Mouse (Mus musculus): ENCODE results near the gene Heg1. TPM values are rescaled to one million over a fixed set of nuclear protein-coding genes. Genes with fewer than 3 reads are reported as not detected.

The Heg1 gene
- total RNA-seq, 1 experiment from 2014 or later: 87.2 TPM

DNA sequence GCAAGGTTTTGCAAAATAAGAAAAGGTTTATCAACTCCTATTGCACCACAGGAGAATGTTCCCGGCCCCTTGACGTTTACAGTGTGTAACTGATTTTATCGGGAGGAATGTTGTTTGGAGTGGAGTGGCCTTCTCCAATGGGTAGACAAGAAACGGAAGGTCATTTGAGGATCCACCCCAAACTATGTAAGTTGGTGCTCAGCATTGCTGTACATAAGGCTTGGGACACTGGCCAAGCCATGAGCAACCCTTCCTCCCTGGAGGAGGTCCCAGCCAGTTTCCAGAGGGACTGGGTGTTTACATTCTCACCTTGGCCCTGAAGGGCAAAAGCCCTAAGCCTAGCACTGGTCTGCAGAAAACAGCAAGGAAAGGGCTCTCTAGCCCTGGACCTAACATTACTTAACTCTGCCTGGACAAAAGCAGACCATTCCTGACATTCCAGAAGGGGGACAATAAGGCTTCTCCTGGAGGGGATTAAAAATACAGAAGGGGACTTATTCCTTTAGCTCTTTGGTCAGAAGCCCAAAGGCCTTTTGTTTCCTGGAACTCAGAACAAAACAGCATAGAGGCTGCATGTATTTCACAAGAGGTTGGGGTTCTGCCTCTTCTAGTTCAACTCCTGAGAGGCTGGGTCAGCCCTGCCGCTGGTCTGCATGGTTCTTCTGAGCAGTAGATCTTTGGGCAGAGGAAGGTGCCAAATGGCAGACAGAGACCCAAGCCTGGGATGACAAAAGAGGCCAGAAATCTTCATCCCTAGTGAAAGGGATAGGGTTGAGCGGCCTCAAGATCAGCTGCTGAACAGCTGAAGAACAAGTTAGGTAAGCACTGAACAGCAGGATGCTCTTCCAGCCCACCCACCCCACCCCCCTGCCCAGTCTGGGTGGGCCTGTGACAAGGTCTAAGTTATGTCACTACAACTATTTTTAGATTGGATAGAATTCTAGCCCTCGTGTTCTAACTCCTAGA lies 7.5 kb upstream of the Heg1 start:
- DNase-seq: peak; percentile 56

DNA sequence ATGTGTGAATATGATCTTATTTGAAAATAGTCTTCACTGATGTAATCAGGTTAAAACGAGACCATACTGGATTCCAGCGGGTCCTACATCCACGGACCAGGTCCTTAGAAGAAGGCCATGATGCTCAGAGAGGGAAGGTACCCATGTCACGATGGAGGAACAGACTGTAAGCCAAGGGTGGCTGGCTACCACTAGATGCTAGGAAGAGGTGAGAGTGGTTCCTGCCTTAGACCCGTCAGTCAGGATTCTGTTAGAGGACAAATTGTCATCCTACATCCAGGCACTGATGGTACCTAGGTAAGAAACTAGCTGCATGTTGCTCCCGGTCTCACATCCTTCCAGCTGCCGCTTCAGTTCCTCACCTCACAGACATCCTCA lies 6.9 kb upstream of the Heg1 start:
- no peak for DNase-seq

GRCm38 (mm10) chr16:33677901-33678300 lies 6.3 kb upstream of the Heg1 start:
- DNase-seq: peak; percentile 73

- no peak for DNase-seq
Observed at GRCm38 (mm10) chr16:33680271-33680670, 3.9 kb upstream of the Heg1 start.

DNA sequence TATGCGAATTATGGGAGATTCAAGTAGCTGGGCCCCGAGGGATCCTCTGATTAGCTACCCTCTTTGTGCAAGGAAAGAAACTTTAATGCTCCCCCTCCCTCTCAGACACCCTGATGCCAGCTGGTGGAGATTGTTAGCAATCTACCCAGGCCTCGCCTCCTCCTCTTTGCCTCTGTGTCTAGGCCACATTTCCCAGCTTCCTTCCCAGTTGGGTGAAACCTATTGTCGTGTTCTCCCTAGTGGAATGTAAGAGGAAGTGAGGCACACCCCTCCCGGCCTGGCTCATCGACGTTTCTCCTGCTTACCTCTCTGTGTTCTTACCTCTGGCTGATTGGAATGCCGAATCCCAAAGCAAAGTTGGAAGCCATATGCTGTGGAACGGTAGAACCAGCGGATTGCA lies 3.4 kb upstream of the Heg1 start:
- DNase-seq: peak; percentile 25

GRCm38 (mm10) chr16:33681661-33682060 lies 2.5 kb upstream of the Heg1 start:
- no peak for DNase-seq

- no peak for DNase-seq
Observed at GRCm38 (mm10) chr16:33682651-33683050, 1.5 kb upstream of the Heg1 start.

DNA sequence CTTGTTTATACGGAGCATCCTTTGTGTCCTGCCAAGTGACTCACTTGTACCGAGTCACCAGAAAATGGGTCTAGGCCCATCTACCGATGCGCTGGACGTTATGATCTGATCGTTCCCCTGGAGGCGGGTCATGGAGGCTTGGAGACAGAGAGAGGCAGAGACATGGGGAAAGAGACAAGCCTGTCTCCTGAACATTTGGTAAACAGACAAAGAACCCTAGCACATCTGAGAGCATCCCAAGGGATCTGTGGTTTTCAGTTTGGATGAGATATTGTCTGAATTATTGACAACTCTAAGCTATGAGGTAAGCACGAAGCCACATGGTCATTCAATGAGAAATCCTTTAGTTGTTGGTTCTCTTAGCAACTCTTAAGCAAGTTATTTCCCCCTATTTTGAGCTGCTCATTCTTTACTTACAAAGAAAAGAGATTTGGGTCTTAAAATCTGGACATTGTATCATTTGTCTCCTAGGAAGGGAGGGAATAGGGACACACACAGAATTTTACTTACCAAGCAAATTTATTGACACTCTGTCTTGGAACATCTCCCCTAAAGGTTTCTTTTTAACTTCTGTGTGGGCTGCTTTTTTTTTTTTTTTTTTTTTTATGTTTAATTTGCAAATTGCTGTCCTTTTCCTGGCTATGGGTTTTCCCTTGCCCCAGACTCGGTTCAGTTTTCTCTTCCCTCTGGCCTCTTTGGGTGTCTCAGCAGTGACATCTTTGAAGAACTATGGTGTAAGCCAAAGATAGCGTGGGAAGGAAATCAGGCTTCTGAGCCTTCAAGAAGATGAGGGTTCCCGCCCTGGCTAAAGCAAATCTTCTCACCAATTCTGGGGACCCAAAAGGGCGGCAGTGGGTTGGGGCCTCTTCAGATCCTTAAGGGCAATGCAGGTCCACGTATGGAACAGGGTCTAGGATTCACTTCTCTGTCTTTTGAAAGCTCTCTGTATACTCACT lies 686 bp upstream of the Heg1 start:
- DNase-seq: no peak

GRCm38 (mm10) chr16:33684703-33685701 lies 832 bp downstream of the Heg1 start:
- peak; percentile 38 for DNase-seq

- no peak for DNase-seq
Observed at GRCm38 (mm10) chr16:33686056-33686455, 1.9 kb downstream of the Heg1 start.

- no peak for DNase-seq
Observed at GRCm38 (mm10) chr16:33687724-33688123, 3.6 kb downstream of the Heg1 start.

- DNase-seq: no peak
Observed at GRCm38 (mm10) chr16:33690975-33691747, 7.0 kb downstream of the Heg1 start.

DNA sequence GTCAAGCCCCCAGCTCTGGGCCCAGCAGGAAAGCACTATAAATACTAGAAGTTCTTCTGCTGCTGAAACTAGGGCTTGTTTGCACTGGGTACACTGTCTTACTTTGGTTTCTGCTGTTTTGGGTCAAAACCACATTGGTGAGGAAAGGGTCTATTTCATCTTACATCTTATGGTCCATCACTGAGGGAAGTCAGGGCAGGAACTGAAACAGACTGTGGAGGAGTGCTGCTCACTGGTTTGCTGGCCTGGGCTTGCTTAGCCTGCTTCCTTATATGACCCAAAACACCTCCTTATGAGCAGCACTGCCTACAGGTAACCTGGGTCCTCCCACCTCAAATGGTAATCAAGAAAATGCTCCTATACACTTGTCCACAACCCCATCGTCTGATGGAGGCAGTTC lies 9.4 kb downstream of the Heg1 start:
- DNase-seq: no peak

GRCm38 (mm10) chr16:33696811-33697575 lies 12.8 kb downstream of the Heg1 start:
- DNase-seq: peak; percentile 72

DNA sequence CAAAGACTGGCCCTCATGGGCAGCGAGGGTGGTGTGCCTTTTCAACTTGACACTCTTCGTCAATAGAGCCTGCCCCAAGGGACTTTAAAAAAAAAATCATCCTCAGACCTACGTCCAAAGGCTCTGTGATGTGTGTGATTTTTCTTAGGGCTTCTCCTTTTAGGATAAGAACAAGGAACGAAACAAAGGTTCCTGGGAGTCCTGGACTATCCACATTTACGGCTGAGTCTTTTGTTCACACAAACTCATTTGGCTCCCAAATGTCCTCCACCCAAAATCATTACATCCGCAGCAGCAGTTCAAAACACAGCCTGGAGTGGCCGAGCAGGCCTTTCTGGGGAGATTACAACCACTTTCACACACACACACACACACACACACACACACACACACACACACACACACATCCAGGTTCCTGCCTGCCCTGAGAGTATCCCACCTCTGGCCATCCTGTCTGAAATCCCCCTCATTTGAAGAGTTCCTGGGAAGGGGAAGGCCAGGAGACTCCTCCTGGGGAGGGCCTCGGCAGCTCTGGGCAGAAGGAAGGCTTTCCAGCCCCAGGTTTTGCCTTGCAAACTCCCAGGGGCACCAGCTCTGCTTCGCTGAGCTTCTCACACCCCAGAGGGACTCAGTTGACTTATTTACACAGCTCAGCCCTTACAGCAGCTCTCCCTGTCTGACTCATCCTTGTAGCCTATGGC lies 13.6 kb downstream of the Heg1 start:
- DNase-seq: peak; percentile 44

- no peak for DNase-seq
Observed at GRCm38 (mm10) chr16:33698277-33698790, 14.2 kb downstream of the Heg1 start.

DNA sequence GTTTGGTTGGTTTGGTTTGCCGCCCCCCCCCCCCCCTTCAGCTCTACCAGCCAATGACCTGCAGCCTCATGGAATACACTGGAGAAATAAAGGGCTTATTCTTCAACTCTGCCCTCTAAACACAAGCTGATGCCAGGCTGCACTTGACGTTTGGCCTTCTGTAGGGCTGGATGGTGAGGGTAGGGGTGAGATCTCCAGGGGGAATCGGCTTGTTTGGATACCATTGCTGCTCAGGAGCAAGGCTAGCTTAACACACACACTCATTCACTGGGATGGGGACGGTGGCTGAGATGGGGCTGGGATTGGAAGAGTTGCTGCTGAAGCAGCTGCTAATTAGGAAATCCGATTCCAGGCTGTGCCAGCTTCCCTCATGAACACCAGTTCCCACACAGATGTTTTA lies 16.4 kb downstream of the Heg1 start:
- DNase-seq: no peak

GRCm38 (mm10) chr16:33701872-33702271 lies 17.7 kb downstream of the Heg1 start:
- DNase-seq: no peak

DNA sequence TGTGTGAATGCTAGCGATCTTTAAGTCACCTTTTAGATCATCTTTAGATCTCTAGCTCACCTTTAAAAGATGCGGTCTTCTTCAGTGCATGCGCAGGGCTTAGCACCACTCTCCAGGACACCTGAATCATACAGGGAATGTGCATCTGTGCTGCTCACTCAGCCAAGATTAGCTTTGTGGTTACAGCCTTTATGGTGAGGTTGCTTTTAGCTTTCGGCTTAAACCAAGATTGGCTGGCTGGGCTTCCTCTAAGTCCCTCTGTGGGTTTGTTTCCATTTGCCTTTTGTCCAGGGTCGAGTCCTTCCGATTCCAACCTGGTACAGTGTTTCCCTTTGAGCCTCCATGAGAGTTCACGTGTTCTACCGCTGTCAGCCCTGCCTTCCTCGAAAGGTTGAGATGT lies 20.1 kb downstream of the Heg1 start:
- no peak for DNase-seq
